ENCODE assay signal across 21 mouse cellular contexts in genomic region chrX:101163739-101164138, GRCm38 (mm10). TPM values are rescaled to one million over a fixed set of nuclear protein-coding genes. Genes with fewer than 3 reads are reported as not detected.
DNase-seq lines count a peak whose midpoint lies in the region; ATAC-seq lines count a peak whose summit lies in the region.
"Had no signal": no experiment of that assay in that cellular context is flagged by ENCODE, and none has a peak within 500 bp of the region (broad histone marks: within the 10 kb centered on the region; RNA-seq: fewer than 3 reads in every experiment).

No protein-coding gene starts in this region.

- H3K36me3 ChIP-seq in splenic B cell, adult 2 months (ENCODE audit: control insufficient read depth, insufficient read depth, low read length, poor library complexity, severe bottlenecking) = no peaks in the 10 kb centered on the region
- H3K36me3 ChIP-seq in midbrain, embryonic 15.5 days (replicated peaks) = no peaks in the 10 kb centered on the region
- H3K36me3 ChIP-seq: embryonic facial prominence, embryonic 15.5 days; forebrain, embryonic 10.5 days; heart, embryonic 13.5 days; hindbrain, embryonic 12.5 days had no signal

- H3K27ac ChIP-seq in midbrain, embryonic 15.5 days = no peak overlapping the region
- H3K27ac ChIP-seq: embryonic facial prominence, embryonic 15.5 days; forebrain, embryonic 10.5 days; gastrocnemius, adult 2 months; heart, embryonic 13.5 days; hindbrain, embryonic 12.5 days had no signal

- no peaks in the 10 kb centered on the region for H3K4me1 ChIP-seq in midbrain, embryonic 15.5 days
- H3K4me1 ChIP-seq: embryonic facial prominence, embryonic 15.5 days; forebrain, embryonic 10.5 days; heart, embryonic 13.5 days; hindbrain, embryonic 12.5 days had no signal

- no peak overlapping the region for H3K4me3 ChIP-seq in midbrain, embryonic 15.5 days
- H3K4me3 ChIP-seq: embryonic facial prominence, embryonic 15.5 days; erythroblast, embryonic 14.5 days; forebrain, embryonic 10.5 days; gastrocnemius, adult 2 months; heart, embryonic 13.5 days; hindbrain, embryonic 12.5 days had no signal

- H3K9ac ChIP-seq in midbrain, embryonic 15.5 days = no peak overlapping the region
- H3K9ac ChIP-seq: embryonic facial prominence, embryonic 15.5 days; heart, embryonic 13.5 days; hindbrain, embryonic 12.5 days had no signal

- H3K27me3 ChIP-seq in splenic B cell, adult 2 months (ENCODE audit: control insufficient read depth, insufficient read depth, low read length, poor library complexity, severe bottlenecking) = no peaks in the 10 kb centered on the region
- H3K27me3 ChIP-seq in midbrain, embryonic 15.5 days (replicated peaks) = no peaks in the 10 kb centered on the region
- H3K27me3 ChIP-seq: embryonic facial prominence, embryonic 15.5 days; hindbrain, embryonic 12.5 days had no signal

- no peak for ATAC-seq in midbrain, embryonic 15.5 days (replicated peaks)
- ATAC-seq: forebrain, embryonic 14.5 days; hindbrain, embryonic 16.5 days had no signal

- 84% methylated on average over 2 of the region's 2 CpGs for WGBS in midbrain, embryonic 15.5 days

- peak; percentile 43 for DNase-seq in 416B (ENCODE audit: low read depth)
- DNase-seq in CD4-positive helper T cell, adult 2 months (ENCODE audit: low read depth, low spot score) = peak; percentile 34
- peak; percentile 50 for DNase-seq in induced T-regulatory cell, adult 2 months (ENCODE audit: low read depth)
- peak; percentile 15 for DNase-seq in splenic B cell, adult 2 months (ENCODE audit: low read depth, low spot score)
- DNase-seq in right cerebral cortex, postnatal 4 days = no peak
- DNase-seq: adrenal gland, adult 8-10 months; adrenal gland, postnatal 36 days; cerebellum, adult 8-10 months; cerebellum, postnatal 14 days; embryo, embryonic 11 days; gastrocnemius, adult 2 months; gastrocnemius, postnatal 25 days; heart, postnatal 4 days had no signal

- H3K9me3 ChIP-seq in midbrain, embryonic 15.5 days = no peaks in the 10 kb centered on the region
- H3K9me3 ChIP-seq: embryonic facial prominence, embryonic 15.5 days; forebrain, embryonic 10.5 days; heart, embryonic 13.5 days; hindbrain, embryonic 12.5 days had no signal

- no peak overlapping the region for H3K4me2 ChIP-seq in midbrain, embryonic 15.5 days
- H3K4me2 ChIP-seq: embryonic facial prominence, embryonic 15.5 days; heart, embryonic 13.5 days; hindbrain, embryonic 12.5 days had no signal

RNA-seq across cellular contexts. Expression of gene Snx12, which starts 58.6 kb away (rescaled TPM):
- 45.1 and 46.4 TPM in 2 replicates for polyA plus RNA-seq in midbrain, embryonic 15.5 days (2015; fragmentation: Nextera tagmentation; extraction: Ambion mirVana)
